14 mouse cellular contexts compared by ENCODE assay signal in genomic region chr9:99423692-99424573, GRCm38 (mm10). TPM values are rescaled to one million over a fixed set of nuclear protein-coding genes. Genes with fewer than 3 reads are reported as not detected.
DNase-seq lines count a peak whose midpoint lies in the region; ATAC-seq lines count a peak whose summit lies in the region.
"Had no signal": no experiment of that assay in that cellular context is flagged by ENCODE, and none has a peak within 500 bp of the region (broad histone marks: within the 10 kb centered on the region; RNA-seq: fewer than 3 reads in every experiment).

No protein-coding gene starts in this region.

- H3K4me2 ChIP-seq in liver, embryonic 15.5 days = peak overlapping the region; percentile 23; the same call in 1 of the 2 replicates
- H3K4me2 ChIP-seq: forebrain, embryonic 13.5 days; neural tube, embryonic 15.5 days had no signal

- DNase-seq in heart, adult 11 months = peak; percentile 77
- DNase-seq in heart, adult 18-20 months = no peak
- peak; percentile 9 for DNase-seq in A20 (ENCODE audit: low read depth, low spot score)
- DNase-seq in lung, postnatal 4 days = no peak
- no peak for DNase-seq in retina, postnatal 1 day
- no peak for DNase-seq in heart, postnatal 4 days
- DNase-seq: heart, adult 2 months; midbrain, embryonic 14.5 days; thymus, postnatal 25 days had no signal

- no peak overlapping the region for H3K4me3 ChIP-seq in liver, embryonic 15.5 days (replicated peaks)
- H3K4me3 ChIP-seq: forebrain, embryonic 13.5 days; heart, adult 2 months; neural tube, embryonic 15.5 days had no signal

- H3K36me3 ChIP-seq in liver, embryonic 15.5 days (replicated peaks) = no peaks in the 10 kb centered on the region
- H3K36me3 ChIP-seq: neural tube, embryonic 15.5 days had no signal

- WGBS in liver, embryonic 15.5 days (ENCODE audit: insufficient replicate concordance) = 40% methylated on average over 9 of the region's 9 CpGs

- H3K9me3 ChIP-seq in liver, embryonic 15.5 days (replicated peaks) = no peaks in the 10 kb centered on the region
- H3K9me3 ChIP-seq: forebrain, embryonic 13.5 days; neural tube, embryonic 15.5 days had no signal

- H3K27me3 ChIP-seq in liver, embryonic 15.5 days = no peaks in the 10 kb centered on the region
- H3K27me3 ChIP-seq: forebrain, embryonic 13.5 days; neural tube, embryonic 15.5 days had no signal

- H3K4me1 ChIP-seq in liver, embryonic 15.5 days (replicated peaks) = peaks cover 29% of the 10 kb centered on the region; the same call in 1 of the 2 replicates

- no peak overlapping the region for H3K9ac ChIP-seq in liver, embryonic 15.5 days
- H3K9ac ChIP-seq: forebrain, embryonic 13.5 days; neural tube, embryonic 15.5 days had no signal

- ATAC-seq in hematopoietic stem cell, adult 5-6 weeks (replicated peaks in 1 of 2; ENCODE audit: insufficient read depth in 1 of 2, low FRiP score in 2 of 2, low TSS enrichment in 1 of 2, low read depth in 1 of 2, poor library complexity in 2 of 2, severe bottlenecking in 2 of 2) = peak; percentile 20 to 30; a peak in 1 of 4 replicates
- ATAC-seq in liver, embryonic 15.5 days (ENCODE audit: insufficient read depth) = peak; percentile 64
- ATAC-seq: forebrain, embryonic 13.5 days had no signal

- peak overlapping the region; percentile 74 for H3K27ac ChIP-seq in liver, embryonic 15.5 days (replicated peaks)
- H3K27ac ChIP-seq: forebrain, embryonic 13.5 days; heart, adult 2 months had no signal

RNA-seq across cellular contexts. Expression of gene Mras, which starts 13.2 kb away (rescaled TPM):
- 1 to 10 TPM; 6.2 to 7.1 TPM for total RNA-seq in heart, adult 18-20 months (2021)
- total RNA-seq in hematopoietic stem cell, adult 5-6 weeks (2017) = 4.9 and 5.5 TPM in 2 replicates
- polyA plus RNA-seq in liver, embryonic 15.5 days (2015; fragmentation: Nextera tagmentation; extraction: Ambion mirVana) = 2.5 and 3.2 TPM in 2 replicates
- total RNA-seq in heart, postnatal 4 days (2021) = 10 to 100 TPM; 11.6 to 13.2 TPM

RNA-seq across cellular contexts. Expression of gene Nme9, which starts 27.3 kb away (rescaled TPM):
- under 1 TPM in 1 of 2 experiments, not detected in 1; 0.85 TPM for total RNA-seq in heart, adult 18-20 months (2021)
- total RNA-seq in hematopoietic stem cell, adult 5-6 weeks (2017) = not detected in 2 replicates
- polyA plus RNA-seq in liver, embryonic 15.5 days (2015; fragmentation: Nextera tagmentation; extraction: Ambion mirVana) = not detected in 2 replicates
- total RNA-seq in heart, postnatal 4 days (2021) = not detected
- total RNA-seq: heart, adult 2 months had no signal
- polyA plus RNA-seq: limb, embryonic 14.5 days; midbrain, embryonic 14.5 days had no signal

Comparison
In these comparisons a context has a peak if more than half of its experiments do, and no peak if none do; other contexts are left out.
1. DNase-seq: peak in heart, adult 11 months (single experiment) and A20 (single experiment); none in heart, adult 18-20 months (0 of 2), lung, postnatal 4 days (0 of 2), retina, postnatal 1 day (single experiment) and heart, postnatal 4 days (single experiment).